Mouse (Mus musculus): ENCODE measurements around the gene Ubb. TPM values are rescaled to one million over a fixed set of nuclear protein-coding genes. Genes with fewer than 3 reads are reported as not detected.
A peak's percentile ranks its signal among the peaks of the same experiment; 100 is the strongest.

The Ubb gene
- polyA plus RNA-seq, 1 experiment from 2014 or later = 2,876 TPM

DNA sequence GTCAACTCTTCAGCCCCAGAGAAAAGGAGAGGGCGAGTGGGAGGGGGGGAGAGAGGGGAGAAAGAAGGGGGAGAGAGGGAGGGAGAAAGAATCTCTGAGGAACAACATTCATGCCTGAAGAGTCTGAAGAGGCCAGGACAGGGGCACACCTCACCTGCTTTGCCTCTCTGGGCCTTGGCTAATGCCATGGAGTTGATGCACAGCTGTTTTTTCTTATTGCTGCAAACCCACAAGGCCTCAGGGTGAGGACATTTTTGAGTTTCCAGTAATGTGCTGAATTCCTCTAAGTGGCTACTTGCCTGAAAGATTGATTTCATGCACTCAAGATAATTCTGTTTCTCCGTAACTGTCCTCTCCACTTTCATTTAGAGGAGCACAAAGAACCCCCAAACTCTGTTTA, 7.2 kb downstream of the Ubb start:
- 63% methylated on average over 2 of the region's 2 CpGs for WGBS
- Histone ChIP-seq H3K27me3 (ENCODE audit: control insufficient read depth, insufficient read depth, low read length) (no peaks in the 10 kb centered on the region), H3K4me1 (ENCODE audit: control insufficient read depth in 2 of 2, insufficient read depth in 2 of 2, low read length in 2 of 2) (peaks cover 6 to 26% of the 10 kb centered on the region in 2 experiments), H3K4me2 (ENCODE audit: low read length) (no peak overlapping the region), H3K4me3 (ENCODE audit: control insufficient read depth in 1 of 2, insufficient read depth in 1 of 2, low read depth in 1 of 2, low read length in 2 of 2) (no peak overlapping the region), H3K27ac (replicated peaks in 1 of 2; ENCODE audit: control insufficient read depth in 1 of 2, insufficient read depth in 1 of 2, low read depth in 2 of 2, low read length in 2 of 2) (no peak overlapping the region), H3K9me3 (ENCODE audit: control insufficient read depth, low read length) (no peaks in the 10 kb centered on the region), H3K36me3 (ENCODE audit: control insufficient read depth, insufficient read depth, low read length) (peaks cover 17% of the 10 kb centered on the region), H3K9ac (ENCODE audit: low read length) (no peak overlapping the region)
- no peak for ATAC-seq (ENCODE audit: insufficient number of reproducible peaks, insufficient read depth, low FRiP score, low read depth)

DNA sequence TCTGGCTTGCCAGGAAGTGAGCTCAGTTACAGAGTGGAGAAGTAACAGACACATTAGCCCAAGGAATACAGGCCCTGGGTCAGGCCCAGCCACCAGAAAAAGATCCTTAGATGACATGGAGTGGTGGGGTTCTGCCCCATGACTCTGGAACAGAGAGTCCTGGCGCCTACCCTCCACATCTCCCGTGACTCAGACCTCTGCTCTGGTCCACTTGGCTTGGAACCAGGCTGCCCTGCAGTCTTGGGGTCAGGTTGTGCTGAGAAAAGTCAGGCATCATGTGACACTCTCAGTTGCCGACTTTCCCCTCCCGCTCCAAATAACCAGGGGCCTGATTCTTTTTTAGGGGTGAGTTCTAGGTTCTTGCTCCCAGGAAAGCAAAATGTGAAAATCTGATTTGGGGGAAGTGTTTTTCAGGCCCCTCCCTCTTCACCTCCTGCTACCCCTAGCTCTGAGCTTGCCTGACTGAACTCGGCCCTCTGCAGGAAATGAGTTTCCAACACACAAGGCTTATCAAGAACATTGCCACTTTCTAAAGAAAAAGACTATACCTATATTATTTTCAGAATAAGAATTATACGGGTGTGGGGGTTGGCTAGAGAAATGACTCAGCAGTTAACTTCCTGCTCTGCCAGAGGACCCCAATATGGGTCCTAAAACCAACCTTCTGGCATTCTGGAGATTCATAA, 8.1 kb downstream of the Ubb start:
- WGBS = 29% methylated on average over 6 of the region's 6 CpGs
- Histone ChIP-seq H3K27me3 (ENCODE audit: control insufficient read depth, insufficient read depth, low read length) (no peaks in the 10 kb centered on the region), H3K27ac (replicated peaks in 1 of 2; ENCODE audit: control insufficient read depth in 1 of 2, insufficient read depth in 1 of 2, low read depth in 2 of 2, low read length in 2 of 2) (no peak overlapping the region), H3K4me2 (ENCODE audit: low read length) (no peak overlapping the region), H3K4me1 (ENCODE audit: control insufficient read depth in 2 of 2, insufficient read depth in 2 of 2, low read length in 2 of 2) (peaks cover 4 to 17% of the 10 kb centered on the region in 2 experiments), H3K9ac (ENCODE audit: low read length) (no peak overlapping the region), H3K9me3 (ENCODE audit: control insufficient read depth, low read length) (no peaks in the 10 kb centered on the region), H3K36me3 (ENCODE audit: control insufficient read depth, insufficient read depth, low read length) (peaks cover 8% of the 10 kb centered on the region), H3K4me3 (ENCODE audit: control insufficient read depth in 1 of 2, insufficient read depth in 1 of 2, low read depth in 1 of 2, low read length in 2 of 2) (no peak overlapping the region)
- ATAC-seq (ENCODE audit: insufficient number of reproducible peaks, insufficient read depth, low FRiP score, low read depth) = no peak; the same call in 1 of the 2 replicates

DNA sequence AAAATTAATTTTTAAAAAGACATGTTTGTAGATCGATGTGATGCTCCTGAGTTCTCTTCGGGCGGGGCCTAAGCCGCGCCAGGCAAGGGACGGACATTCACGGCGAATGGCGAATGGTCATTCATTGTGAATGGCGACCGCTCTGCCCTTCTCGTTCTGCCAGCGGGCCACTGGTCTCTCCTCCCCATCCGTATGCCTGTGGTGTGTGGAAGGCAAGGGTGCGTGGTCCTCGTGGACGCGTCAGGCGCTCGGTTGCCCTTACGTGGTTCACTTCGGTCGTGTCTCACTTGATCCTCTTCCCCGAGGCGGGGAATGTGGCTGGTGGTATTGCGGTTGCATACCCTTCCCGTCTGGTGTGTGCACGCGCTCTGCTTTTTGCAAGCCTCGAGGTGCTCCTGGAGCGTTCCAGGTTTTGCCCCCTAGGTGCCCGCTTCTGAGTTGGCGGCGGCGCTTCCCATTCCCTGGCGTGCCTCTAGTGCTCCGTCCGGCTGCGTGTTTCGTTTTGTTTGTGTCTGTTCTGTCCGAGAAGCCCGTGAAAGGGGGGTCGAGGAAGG, 9.6 kb downstream of the Ubb start:
- peaks cover 4 to 6% of the 10 kb centered on the region in 2 experiments; a peak in 3 of 4 replicates for H3K4me1 ChIP-seq (ENCODE audit: control insufficient read depth in 2 of 2, insufficient read depth in 2 of 2, low read length in 2 of 2)
- peak overlapping the region; percentile 63 for H3K4me2 ChIP-seq (ENCODE audit: low read length)
- peak overlapping the region; percentile 37 to 44 for H3K4me3 ChIP-seq (ENCODE audit: control insufficient read depth in 1 of 2, insufficient read depth in 1 of 2, low read depth in 1 of 2, low read length in 2 of 2)
- H3K36me3 ChIP-seq (ENCODE audit: control insufficient read depth, insufficient read depth, low read length) = no peaks in the 10 kb centered on the region
- WGBS = 25% methylated on average over 43 of the region's 43 CpGs
- peak overlapping the region; percentile 44; the same call in 1 of the 2 replicates for H3K9ac ChIP-seq (ENCODE audit: low read length)
- H3K27ac ChIP-seq (replicated peaks in 1 of 2; ENCODE audit: control insufficient read depth in 1 of 2, insufficient read depth in 1 of 2, low read depth in 2 of 2, low read length in 2 of 2) = no peak overlapping the region
- no peaks in the 10 kb centered on the region for H3K9me3 ChIP-seq (ENCODE audit: control insufficient read depth, low read length)
- no peak for ATAC-seq (ENCODE audit: insufficient number of reproducible peaks, insufficient read depth, low FRiP score, low read depth)
- no peaks in the 10 kb centered on the region for H3K27me3 ChIP-seq (ENCODE audit: control insufficient read depth, insufficient read depth, low read length)

DNA sequence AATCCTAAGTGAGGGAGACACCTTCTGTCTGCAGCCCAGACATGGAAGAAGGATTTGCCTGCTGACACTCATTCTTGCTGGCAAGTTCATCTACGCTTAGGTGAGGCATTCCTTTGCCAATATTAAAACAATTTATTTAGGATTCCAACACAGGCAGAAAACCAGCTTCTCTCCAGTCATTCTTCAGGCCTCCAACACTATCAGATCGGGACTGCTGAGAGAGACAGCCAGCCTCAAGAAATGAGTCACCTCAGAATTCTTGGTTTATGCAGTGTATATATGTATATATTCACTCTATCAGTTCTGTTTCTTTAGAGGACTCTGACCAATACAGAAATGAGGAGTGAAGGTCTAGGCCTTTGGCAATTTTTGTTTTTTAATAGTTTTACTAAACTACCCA, 12.6 kb downstream of the Ubb start:
- H3K36me3 ChIP-seq (ENCODE audit: control insufficient read depth, insufficient read depth, low read length) = no peaks in the 10 kb centered on the region
- no peak overlapping the region for H3K27ac ChIP-seq (replicated peaks in 1 of 2; ENCODE audit: control insufficient read depth in 1 of 2, insufficient read depth in 1 of 2, low read depth in 2 of 2, low read length in 2 of 2)
- no peak overlapping the region for H3K4me3 ChIP-seq (ENCODE audit: control insufficient read depth in 1 of 2, insufficient read depth in 1 of 2, low read depth in 1 of 2, low read length in 2 of 2)
- ATAC-seq (ENCODE audit: insufficient number of reproducible peaks, insufficient read depth, low FRiP score, low read depth) = no peak
- H3K9me3 ChIP-seq (ENCODE audit: control insufficient read depth, low read length) = no peaks in the 10 kb centered on the region
- H3K4me1 ChIP-seq (ENCODE audit: control insufficient read depth in 2 of 2, insufficient read depth in 2 of 2, low read length in 2 of 2) = peaks cover 4 to 6% of the 10 kb centered on the region in 2 experiments; a peak in 3 of 4 replicates
- H3K9ac ChIP-seq (ENCODE audit: low read length) = no peak overlapping the region
- H3K4me2 ChIP-seq (ENCODE audit: low read length) = no peak overlapping the region
- 77% methylated on average over 2 of the region's 2 CpGs for WGBS
- no peaks in the 10 kb centered on the region for H3K27me3 ChIP-seq (ENCODE audit: control insufficient read depth, insufficient read depth, low read length)

DNA sequence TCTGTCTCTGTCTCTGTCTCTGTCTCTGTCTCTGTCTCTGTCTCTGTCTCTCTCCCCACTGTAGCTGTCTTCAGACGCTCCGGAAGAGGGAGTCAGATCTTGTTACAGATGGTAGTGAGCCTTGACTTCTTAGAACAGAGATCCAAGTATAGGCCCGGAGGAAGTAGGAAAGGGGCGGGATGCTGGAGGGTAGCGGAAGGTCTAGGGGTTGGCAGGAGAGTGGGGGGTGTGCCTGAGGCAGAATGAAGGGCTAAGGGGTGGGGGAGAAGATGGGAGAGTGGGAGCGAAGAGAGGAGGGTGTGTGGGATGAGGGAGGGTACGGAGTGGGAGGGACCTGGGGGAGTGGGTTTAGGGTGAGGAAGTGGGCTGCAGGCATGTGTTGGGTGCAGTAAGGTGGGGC, 14.8 kb downstream of the Ubb start:
- Histone ChIP-seq H3K9me3 (ENCODE audit: control insufficient read depth, low read length) (no peaks in the 10 kb centered on the region), H3K4me3 (ENCODE audit: control insufficient read depth in 1 of 2, insufficient read depth in 1 of 2, low read depth in 1 of 2, low read length in 2 of 2) (no peak overlapping the region), H3K4me2 (ENCODE audit: low read length) (no peak overlapping the region), H3K36me3 (ENCODE audit: control insufficient read depth, insufficient read depth, low read length) (no peaks in the 10 kb centered on the region), H3K9ac (ENCODE audit: low read length) (no peak overlapping the region), H3K27ac (replicated peaks in 1 of 2; ENCODE audit: control insufficient read depth in 1 of 2, insufficient read depth in 1 of 2, low read depth in 2 of 2, low read length in 2 of 2) (no peak overlapping the region), H3K4me1 (ENCODE audit: control insufficient read depth in 2 of 2, insufficient read depth in 2 of 2, low read length in 2 of 2) (no peaks in the 10 kb centered on the region; a peak in 1 of 4 replicates), H3K27me3 (ENCODE audit: control insufficient read depth, insufficient read depth, low read length) (no peaks in the 10 kb centered on the region)
- WGBS = 61% methylated on average over 7 of the region's 7 CpGs
- ATAC-seq (ENCODE audit: insufficient number of reproducible peaks, insufficient read depth, low FRiP score, low read depth) = no peak

DNA sequence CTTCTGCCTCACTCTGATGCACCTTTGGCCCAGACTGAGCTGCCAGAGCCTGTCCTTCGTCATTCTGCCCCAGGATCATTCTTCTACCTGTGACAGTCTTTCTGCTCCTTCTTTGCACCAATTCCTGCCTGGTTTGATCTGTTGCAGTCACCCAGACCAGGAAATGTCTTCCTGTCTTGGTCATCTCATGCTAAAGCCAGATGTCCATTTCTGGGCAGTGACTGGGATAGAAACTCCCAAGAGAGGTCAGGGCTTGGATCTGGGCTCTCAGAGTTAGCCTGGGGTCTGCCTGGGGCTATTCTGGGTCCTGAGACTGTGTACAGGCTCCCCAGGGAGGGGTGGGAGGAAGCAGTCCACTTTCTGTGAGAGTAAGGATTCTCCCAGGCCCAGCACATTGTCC, 15.2 kb downstream of the Ubb start:
- Histone ChIP-seq H3K36me3 (ENCODE audit: control insufficient read depth, insufficient read depth, low read length) (no peaks in the 10 kb centered on the region), H3K27me3 (ENCODE audit: control insufficient read depth, insufficient read depth, low read length) (no peaks in the 10 kb centered on the region), H3K9me3 (ENCODE audit: control insufficient read depth, low read length) (no peaks in the 10 kb centered on the region), H3K4me2 (ENCODE audit: low read length) (no peak overlapping the region), H3K4me1 (ENCODE audit: control insufficient read depth in 2 of 2, insufficient read depth in 2 of 2, low read length in 2 of 2) (no peaks in the 10 kb centered on the region), H3K27ac (replicated peaks in 1 of 2; ENCODE audit: control insufficient read depth in 1 of 2, insufficient read depth in 1 of 2, low read depth in 2 of 2, low read length in 2 of 2) (no peak overlapping the region), H3K4me3 (ENCODE audit: control insufficient read depth in 1 of 2, insufficient read depth in 1 of 2, low read depth in 1 of 2, low read length in 2 of 2) (no peak overlapping the region), H3K9ac (ENCODE audit: low read length) (no peak overlapping the region)
- ATAC-seq (ENCODE audit: insufficient number of reproducible peaks, insufficient read depth, low FRiP score, low read depth) = no peak
- WGBS = 46% methylated on average over 1 of the region's 1 CpGs

DNA sequence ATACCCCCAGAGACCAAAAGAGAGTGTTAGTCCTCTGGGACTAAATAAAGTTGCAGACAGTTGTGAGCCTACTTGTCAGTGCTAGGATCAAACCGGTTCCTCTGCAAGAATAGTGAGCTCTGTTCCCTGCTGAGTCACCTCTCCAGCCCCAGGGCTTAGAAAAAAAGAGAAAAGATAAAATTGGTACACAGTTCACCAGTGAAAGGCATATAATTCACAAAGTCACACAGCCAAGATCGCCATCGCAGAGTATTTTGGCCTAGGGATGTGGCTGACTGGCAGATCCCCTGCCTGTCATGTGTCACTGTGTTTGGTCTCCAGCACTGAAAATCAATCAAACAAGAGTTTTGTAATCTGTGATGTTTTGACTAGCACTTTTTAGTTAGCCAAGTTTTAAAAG, 17.3 kb downstream of the Ubb start:
- Histone ChIP-seq H3K4me1 (ENCODE audit: control insufficient read depth in 2 of 2, insufficient read depth in 2 of 2, low read length in 2 of 2) (no peaks in the 10 kb centered on the region), H3K9me3 (ENCODE audit: control insufficient read depth, low read length) (no peaks in the 10 kb centered on the region), H3K27me3 (ENCODE audit: control insufficient read depth, insufficient read depth, low read length) (no peaks in the 10 kb centered on the region), H3K27ac (replicated peaks in 1 of 2; ENCODE audit: control insufficient read depth in 1 of 2, insufficient read depth in 1 of 2, low read depth in 2 of 2, low read length in 2 of 2) (no peak overlapping the region), H3K9ac (ENCODE audit: low read length) (no peak overlapping the region), H3K36me3 (ENCODE audit: control insufficient read depth, insufficient read depth, low read length) (no peaks in the 10 kb centered on the region), H3K4me3 (ENCODE audit: control insufficient read depth in 1 of 2, insufficient read depth in 1 of 2, low read depth in 1 of 2, low read length in 2 of 2) (no peak overlapping the region), H3K4me2 (ENCODE audit: low read length) (no peak overlapping the region)
- WGBS = 75% methylated on average over 3 of the region's 3 CpGs
- ATAC-seq (ENCODE audit: insufficient number of reproducible peaks, insufficient read depth, low FRiP score, low read depth) = no peak

All from heart, embryonic 14.5 days (tissue).